Mouse (Mus musculus) midbrain, embryonic 13.5 days (tissue): ENCODE results near the gene Camsap1. TPM values are rescaled to one million over a fixed set of nuclear protein-coding genes. Genes with fewer than 3 reads are reported as not detected.

Source experiments
- ATAC-seq: fragments of 200-750 bp; cut with Nextera tagmentation; 2 replicates; pipeline ENCODE4 v1.8.0; 2017; ENCODE audit warnings: mild to moderate bottlenecking, moderate TSS enrichment, moderate library complexity
- H3K27ac ChIP-seq: fragments of 300-500 bp; sonication (generic); 2 replicates; pipeline ENCODE4 v1.5.1; 2015; ENCODE audit warnings: inconsistent platforms, mild to moderate bottlenecking, moderate library complexity
- H3K27me3 ChIP-seq: fragments of 300-500 bp; sonication (generic); 2 replicates; pipeline ENCODE4 v1.6.1; 2015; ENCODE audit warnings: mild to moderate bottlenecking, inconsistent platforms
- H3K36me3 ChIP-seq: fragments of 300-500 bp; sonication (generic); 2 replicates; pipeline ENCODE4 v1.6.1; 2015; ENCODE audit warnings: mild to moderate bottlenecking, inconsistent platforms
- H3K4me1 ChIP-seq: fragments of 300-500 bp; sonication (generic); replicated peaks from 2 replicates; pipeline ENCODE4 v1.6.1; 2015; ENCODE audit warnings: inconsistent platforms
- H3K4me2 ChIP-seq: fragments of 300-500 bp; sonication (generic); replicated peaks from 2 replicates; pipeline ENCODE4 v1.6.1; 2015; ENCODE audit warnings: moderate library complexity, mild to moderate bottlenecking, inconsistent platforms
- H3K4me3 ChIP-seq: fragments of 300-500 bp; sonication (generic); replicated peaks from 2 replicates; pipeline ENCODE4 v1.5.1; 2015; ENCODE audit warnings: mild to moderate bottlenecking, inconsistent platforms
- H3K9ac ChIP-seq: fragments of 300-500 bp; sonication (generic); replicated peaks from 2 replicates; pipeline ENCODE4 v1.6.1; 2015; ENCODE audit warnings: mild to moderate bottlenecking, inconsistent platforms
- H3K9me3 ChIP-seq: fragments of 300-500 bp; sonication (generic); 2 replicates; pipeline ENCODE4 v1.6.1; 2016; ENCODE audit warnings: mild to moderate bottlenecking, inconsistent platforms
- WGBS: fragments of 180-500 bp; shearing (Covaris S2); methylation state at CpG from one replicate; pipeline ENCODE4 v1.1.7; 2015; 5-methylcytosine and 5-hydroxymethylcytosine counted together
- polyA plus RNA-seq: library from polyadenylated mRNA; unstranded; fragments of >200 nt; fragmentation: Nextera tagmentation; extraction: Ambion mirVana; gene quantifications from 2 replicates; pipeline ENCODE4 v1.2.1, GENCODE M21; 2015

The Camsap1 gene
- polyA plus RNA-seq, 1 experiment from 2014 or later = 59.1 TPM

GRCm38 (mm10) chr2:25918408-25918807 lies 64.7 kb downstream of the Camsap1 start:
- no peaks in the 10 kb centered on the region for H3K27me3 ChIP-seq
- H3K4me3 ChIP-seq = no peak overlapping the region
- no peak overlapping the region for H3K4me2 ChIP-seq
- H3K9me3 ChIP-seq = no peaks in the 10 kb centered on the region
- H3K9ac ChIP-seq = no peak overlapping the region
- H3K27ac ChIP-seq = no peak overlapping the region
- no peak for ATAC-seq
- H3K4me1 ChIP-seq = peaks cover 9% of the 10 kb centered on the region
- WGBS = 88% methylated on average over 2 of the region's 2 CpGs
- peaks cover 2% of the 10 kb centered on the region for H3K36me3 ChIP-seq

GRCm38 (mm10) chr2:25914821-25915220 lies 68.3 kb downstream of the Camsap1 start:
- Histone ChIP-seq H3K27ac (no peak overlapping the region), H3K36me3 (no peaks in the 10 kb centered on the region), H3K27me3 (no peaks in the 10 kb centered on the region), H3K4me2 (no peak overlapping the region), H3K9me3 (no peaks in the 10 kb centered on the region), H3K4me3 (no peak overlapping the region), H3K4me1 (peaks cover 2% of the 10 kb centered on the region), H3K9ac (no peak overlapping the region)
- 86% methylated on average over 5 of the region's 5 CpGs for WGBS
- no peak for ATAC-seq

DNA sequence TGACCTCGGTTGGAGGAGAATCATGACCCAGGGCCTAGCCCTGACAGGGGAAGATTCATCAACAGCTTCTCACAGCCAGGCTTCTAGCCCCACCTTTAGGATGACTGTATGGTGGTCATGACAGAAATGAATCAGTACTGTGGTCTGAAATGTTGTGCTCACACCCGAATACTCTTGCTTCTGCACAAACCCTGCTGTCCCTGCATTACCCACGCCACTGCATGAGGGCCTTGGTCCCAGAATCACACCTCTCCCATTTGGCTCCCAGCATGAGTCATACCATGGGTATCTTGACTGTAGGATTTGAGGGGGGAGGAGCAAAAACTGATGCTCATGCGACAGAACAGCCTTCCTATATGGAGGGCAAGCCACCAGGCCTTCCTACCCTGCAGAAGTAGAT lies 68.9 kb downstream of the Camsap1 start:
- 85% methylated on average over 4 of the region's 4 CpGs for WGBS
- Histone ChIP-seq H3K9ac (no peak overlapping the region), H3K4me3 (no peak overlapping the region), H3K36me3 (no peaks in the 10 kb centered on the region), H3K9me3 (no peaks in the 10 kb centered on the region), H3K27ac (no peak overlapping the region), H3K4me2 (no peak overlapping the region), H3K4me1 (no peaks in the 10 kb centered on the region), H3K27me3 (no peaks in the 10 kb centered on the region)
- ATAC-seq = no peak

DNA sequence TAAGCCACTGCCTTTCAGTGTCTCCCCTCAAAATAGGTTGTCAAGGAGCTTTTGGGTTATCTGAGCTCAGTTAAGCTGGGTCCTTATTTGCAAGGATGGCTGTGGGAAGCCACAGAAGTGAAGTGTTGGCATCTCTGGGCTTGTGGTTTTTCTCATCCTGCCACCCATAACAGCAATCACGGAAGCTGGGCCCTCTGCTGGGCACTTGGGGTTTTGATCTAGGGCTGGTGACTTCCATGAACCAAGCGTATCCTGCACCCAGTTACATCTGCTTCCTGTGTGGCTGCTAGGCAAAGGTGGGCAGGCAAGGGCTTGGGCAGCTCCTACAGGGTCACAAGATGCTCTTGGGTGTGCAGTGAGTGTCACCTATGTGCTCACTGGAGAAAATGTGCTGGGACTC lies 69.8 kb downstream of the Camsap1 start:
- Histone ChIP-seq H3K4me2 (no peak overlapping the region), H3K9me3 (no peaks in the 10 kb centered on the region), H3K36me3 (no peaks in the 10 kb centered on the region), H3K4me1 (no peaks in the 10 kb centered on the region), H3K27me3 (no peaks in the 10 kb centered on the region), H3K27ac (no peak overlapping the region), H3K9ac (no peak overlapping the region), H3K4me3 (no peak overlapping the region)
- ATAC-seq = no peak
- 45% methylated on average over 2 of the region's 2 CpGs for WGBS

DNA sequence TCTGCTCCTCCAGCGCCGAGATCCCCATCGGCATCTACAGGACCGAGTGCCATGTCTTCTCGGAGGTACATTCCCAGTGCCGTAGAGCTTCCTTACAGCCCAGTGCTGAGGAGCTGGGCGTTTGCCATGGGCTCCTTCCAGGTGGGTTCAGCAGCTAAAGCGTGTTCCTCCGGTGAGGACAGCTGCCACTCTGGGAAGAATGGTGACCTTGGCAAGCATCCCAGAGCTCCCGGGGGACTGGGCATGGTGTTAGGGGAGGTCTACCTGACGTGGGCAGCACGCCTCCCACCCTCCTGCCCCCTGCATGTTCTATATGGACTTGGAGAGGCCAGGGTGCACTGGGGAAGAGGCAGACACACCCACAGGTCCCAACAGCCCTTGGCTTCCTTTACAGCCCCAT lies 73.2 kb downstream of the Camsap1 start:
- Histone ChIP-seq H3K9ac (no peak overlapping the region), H3K9me3 (no peaks in the 10 kb centered on the region), H3K36me3 (no peaks in the 10 kb centered on the region), H3K27ac (no peak overlapping the region), H3K4me1 (no peaks in the 10 kb centered on the region), H3K4me3 (no peak overlapping the region), H3K27me3 (no peaks in the 10 kb centered on the region), H3K4me2 (no peak overlapping the region)
- WGBS = 88% methylated on average over 12 of the region's 12 CpGs
- no peak for ATAC-seq

GRCm38 (mm10) chr2:25898970-25899369 lies 84.1 kb downstream of the Camsap1 start:
- Histone ChIP-seq H3K9ac (no peak overlapping the region), H3K36me3 (no peaks in the 10 kb centered on the region), H3K4me3 (no peak overlapping the region), H3K27me3 (no peaks in the 10 kb centered on the region), H3K4me2 (no peak overlapping the region), H3K4me1 (no peaks in the 10 kb centered on the region), H3K27ac (no peak overlapping the region), H3K9me3 (no peaks in the 10 kb centered on the region)
- ATAC-seq = no peak
- WGBS = 80% methylated on average over 9 of the region's 9 CpGs

DNA sequence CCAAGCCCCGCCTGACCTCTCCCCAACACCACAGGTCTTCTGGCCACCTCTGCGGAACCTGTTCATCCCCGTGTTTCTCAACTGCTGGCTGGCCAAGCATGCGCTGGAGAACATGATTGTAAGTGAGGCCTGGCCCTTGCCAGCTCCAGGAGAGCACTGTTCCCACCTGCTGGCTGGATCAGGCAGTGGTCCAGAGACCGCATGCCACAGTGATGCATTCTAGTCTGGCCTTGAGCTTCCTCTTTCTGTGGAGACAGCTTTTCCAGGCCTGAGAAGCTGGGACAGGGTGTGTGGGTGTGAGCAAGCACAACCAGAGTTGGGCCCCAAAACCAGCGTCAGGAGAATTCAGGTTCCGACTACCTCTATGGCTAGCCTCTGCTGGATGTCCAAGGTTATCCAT lies 90.6 kb downstream of the Camsap1 start:
- Histone ChIP-seq H3K4me1 (no peaks in the 10 kb centered on the region), H3K9ac (no peak overlapping the region), H3K4me2 (no peak overlapping the region), H3K36me3 (no peaks in the 10 kb centered on the region), H3K9me3 (no peaks in the 10 kb centered on the region), H3K27ac (no peak overlapping the region), H3K4me3 (no peak overlapping the region), H3K27me3 (no peaks in the 10 kb centered on the region)
- WGBS = 88% methylated on average over 7 of the region's 7 CpGs
- no peak for ATAC-seq

- H3K4me2 ChIP-seq = no peak overlapping the region
- H3K4me1 ChIP-seq = no peaks in the 10 kb centered on the region
- no peak overlapping the region for H3K4me3 ChIP-seq
- no peak overlapping the region for H3K27ac ChIP-seq
- no peaks in the 10 kb centered on the region for H3K36me3 ChIP-seq
- H3K9ac ChIP-seq = no peak overlapping the region
- ATAC-seq = no peak
- no peaks in the 10 kb centered on the region for H3K27me3 ChIP-seq
- H3K9me3 ChIP-seq = no peaks in the 10 kb centered on the region
- 78% methylated on average over 5 of the region's 5 CpGs for WGBS
Measured at GRCm38 (mm10) chr2:25888144-25888543, 94.9 kb downstream of the Camsap1 start.

- H3K4me1 ChIP-seq = no peaks in the 10 kb centered on the region
- no peak overlapping the region for H3K9ac ChIP-seq
- 73% methylated on average over 8 of the region's 8 CpGs for WGBS
- no peak overlapping the region for H3K4me3 ChIP-seq
- H3K27ac ChIP-seq = no peak overlapping the region
- no peaks in the 10 kb centered on the region for H3K9me3 ChIP-seq
- H3K27me3 ChIP-seq = no peaks in the 10 kb centered on the region
- H3K36me3 ChIP-seq = no peaks in the 10 kb centered on the region
- ATAC-seq = no peak
- no peak overlapping the region for H3K4me2 ChIP-seq
Measured at GRCm38 (mm10) chr2:25887226-25887625, 95.9 kb downstream of the Camsap1 start.

DNA sequence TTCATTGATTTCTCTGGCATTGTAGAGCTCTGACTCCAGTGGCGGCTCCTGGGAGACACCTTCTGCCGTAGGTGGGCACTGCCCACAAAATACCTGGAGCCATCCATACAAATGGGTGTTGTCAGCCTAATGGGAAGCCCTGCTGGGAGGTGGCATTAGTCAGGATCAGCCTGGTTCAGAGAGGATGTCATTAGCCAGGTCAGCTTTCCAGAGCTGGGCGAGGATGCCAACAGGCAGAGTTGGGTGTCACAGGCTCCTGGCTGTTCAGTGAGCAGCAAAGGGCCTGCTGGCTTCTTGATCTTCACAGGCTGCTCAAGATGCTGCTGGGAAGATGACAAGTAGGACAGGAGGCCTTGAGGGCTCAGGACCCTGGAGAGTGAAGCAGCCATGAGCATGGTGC lies 98.3 kb downstream of the Camsap1 start:
- WGBS = 91% methylated on average over 3 of the region's 3 CpGs
- no peak for ATAC-seq
- Histone ChIP-seq H3K9ac (no peak overlapping the region), H3K27me3 (no peaks in the 10 kb centered on the region), H3K4me2 (no peak overlapping the region), H3K9me3 (no peaks in the 10 kb centered on the region), H3K27ac (no peak overlapping the region), H3K36me3 (no peaks in the 10 kb centered on the region), H3K4me3 (no peak overlapping the region), H3K4me1 (no peaks in the 10 kb centered on the region)

DNA sequence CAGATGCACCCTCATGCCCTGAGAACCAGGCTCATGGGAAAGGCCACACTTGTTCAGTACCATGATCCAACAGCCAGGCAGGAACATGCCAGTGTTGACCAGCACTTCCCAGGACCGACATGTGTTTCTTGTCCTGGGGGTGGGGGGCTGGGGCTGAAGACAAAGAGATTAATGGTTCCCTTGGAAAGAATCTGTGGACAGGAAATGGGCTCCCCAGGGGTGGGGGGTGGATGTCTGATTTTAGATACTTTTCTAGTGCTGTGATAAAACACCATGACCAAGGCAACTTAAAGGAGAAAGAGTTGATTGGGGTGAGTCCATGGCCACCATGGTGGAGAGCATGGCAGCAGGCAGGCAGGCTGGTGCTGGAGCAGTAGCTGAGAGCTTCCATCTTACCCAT lies 100.8 kb downstream of the Camsap1 start:
- Histone ChIP-seq H3K4me3 (no peak overlapping the region), H3K4me2 (no peak overlapping the region), H3K27ac (no peak overlapping the region), H3K27me3 (peaks cover 18% of the 10 kb centered on the region), H3K36me3 (no peaks in the 10 kb centered on the region), H3K4me1 (peaks cover 9% of the 10 kb centered on the region), H3K9me3 (no peaks in the 10 kb centered on the region), H3K9ac (no peak overlapping the region)
- 65% methylated on average over 1 of the region's 1 CpGs for WGBS
- ATAC-seq = no peak

- Histone ChIP-seq H3K4me1 (peaks cover 10% of the 10 kb centered on the region), H3K4me3 (no peak overlapping the region)
- ATAC-seq = no peak
Measured at GRCm38 (mm10) chr2:25879061-25879460, 104.0 kb downstream of the Camsap1 start.

DNA sequence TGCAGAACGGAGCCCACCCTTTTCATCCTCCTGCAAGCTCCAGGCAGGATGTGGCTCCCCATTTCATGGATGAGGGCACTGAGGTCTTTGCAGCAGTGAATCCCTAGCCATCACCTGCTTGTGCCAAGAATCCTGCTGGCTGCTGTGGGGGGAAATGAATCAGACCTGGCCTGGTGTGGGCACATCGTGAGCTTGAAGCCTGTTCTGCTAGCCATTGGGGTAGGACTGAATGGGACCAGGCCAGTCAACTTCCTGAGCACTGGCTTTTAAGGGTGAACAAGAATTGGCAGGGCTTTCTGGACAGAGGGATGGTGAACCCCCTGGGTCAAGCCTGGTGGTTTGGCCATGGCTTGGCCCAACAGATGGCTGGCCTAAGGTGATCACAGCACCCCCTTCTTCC lies 104.6 kb downstream of the Camsap1 start:
- Histone ChIP-seq H3K9ac (peak overlapping the region; percentile 68; the same call in 1 of the 2 replicates), H3K4me2 (peak overlapping the region; percentile 58)

More at GRCm38 (mm10) chr2:25879061-25879460, 104.0 kb downstream of the Camsap1 start:
- H3K4me2 ChIP-seq = no peak overlapping the region
- no peak overlapping the region for H3K9ac ChIP-seq
- no peak overlapping the region for H3K27ac ChIP-seq
- H3K9me3 ChIP-seq = no peaks in the 10 kb centered on the region
- H3K27me3 ChIP-seq = peaks cover 30% of the 10 kb centered on the region
- 72% methylated on average over 4 of the region's 4 CpGs for WGBS
- no peaks in the 10 kb centered on the region for H3K36me3 ChIP-seq

More for the DNA sequence above, 104.6 kb downstream of the Camsap1 start:
- Histone ChIP-seq H3K27ac (no peak overlapping the region), H3K9me3 (no peaks in the 10 kb centered on the region), H3K4me3 (peak overlapping the region; percentile 49; the same call in 1 of the 2 replicates), H3K27me3 (peaks cover 30% of the 10 kb centered on the region), H3K36me3 (no peaks in the 10 kb centered on the region), H3K4me1 (peaks cover 10% of the 10 kb centered on the region)
- ATAC-seq = no peak
- 76% methylated on average over 2 of the region's 2 CpGs for WGBS
